Mouse (Mus musculus) small intestine, adult 2 months (tissue): ENCODE data around the gene Pdgfra.

Source experiments
- CTCF ChIP-seq: fragments of 200-500 bp; IDR thresholded peaks from 2 replicates; pipeline ENCODE4 v1.5.1; 2012; ENCODE audit warnings: low read depth, mild to moderate bottlenecking, control low read depth, inconsistent platforms, low read length, moderate library complexity, mixed read lengths; ENCODE audit not compliant: insufficient replicate concordance, insufficient read length; ENCODE audit errors: extremely low read depth
- POLR2A ChIP-seq: fragments of 200-500 bp; IDR thresholded peaks from 2 replicates; pipeline ENCODE4 v1.6.1; 2012; ENCODE audit warnings: low read depth, mild to moderate bottlenecking, control low read depth, inconsistent platforms, low read length, moderate library complexity

DNA sequence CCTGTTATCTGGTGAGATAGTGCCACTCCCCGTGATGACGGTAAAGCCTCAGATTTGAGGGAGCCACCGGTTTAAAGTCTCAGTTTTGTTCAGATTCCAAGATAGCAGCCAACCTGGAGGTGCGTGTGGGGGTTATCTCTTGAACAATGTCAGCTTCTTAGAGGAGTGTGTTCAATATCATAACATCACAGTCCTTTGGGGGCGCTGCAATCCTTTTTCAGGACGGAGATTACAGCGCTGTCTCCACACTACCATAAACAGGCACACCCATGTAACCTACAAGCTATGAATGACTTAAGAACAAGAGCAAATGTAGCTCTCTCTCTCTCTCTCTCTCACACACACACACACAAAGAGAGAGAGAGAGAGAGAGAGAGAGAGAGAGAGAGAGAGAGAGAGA is 8.3 kb upstream of the Pdgfra start:
- TF ChIP-seq CTCF (no peak), POLR2A (no peak)
